ENCODE assay signal across 20 mouse cellular contexts in genomic region chr13:91133334-91133890, GRCm38 (mm10).
DNase-seq lines count a peak whose midpoint lies in the region; ATAC-seq and TF ChIP-seq lines count a peak whose summit lies in the region.
"Had no signal": no experiment of that assay in that cellular context is flagged by ENCODE, and none has a peak within 500 bp of the region (broad histone marks: within the 10 kb centered on the region; RNA-seq: fewer than 3 reads in every experiment).

No protein-coding gene starts in this region.

- H3K4me3 ChIP-seq in limb, embryonic 11.5 days (ENCODE audit: low read depth, low read length) = no peak overlapping the region
- H3K4me3 ChIP-seq in limb, embryonic 10.5 days = no peak overlapping the region
- peak overlapping the region; percentile 26 for H3K4me3 ChIP-seq in bone marrow macrophage, adult 2 months (ENCODE audit: insufficient read depth, low read length)
- H3K4me3 ChIP-seq in left cerebral cortex, adult 2 months = no peak overlapping the region
- H3K4me3 ChIP-seq: hindbrain, embryonic 12.5 days; limb, embryonic 13.5 days; liver, embryonic 13.5 days had no signal

- no peaks in the 10 kb centered on the region for H3K36me3 ChIP-seq in limb, embryonic 11.5 days (ENCODE audit: control insufficient read depth, insufficient read depth, low read length)
- H3K36me3 ChIP-seq in limb, embryonic 10.5 days = no peaks in the 10 kb centered on the region
- H3K36me3 ChIP-seq: hindbrain, embryonic 12.5 days; limb, embryonic 13.5 days; liver, embryonic 13.5 days had no signal

- H3K27ac ChIP-seq in limb, embryonic 11.5 days (replicated peaks; ENCODE audit: low read depth, low read length) = no peak overlapping the region
- H3K27ac ChIP-seq in limb, embryonic 10.5 days = no peak overlapping the region
- no peak overlapping the region for H3K27ac ChIP-seq in bone marrow macrophage, adult 2 months (ENCODE audit: insufficient read depth, low read depth, low read length)
- no peak overlapping the region for H3K27ac ChIP-seq in left cerebral cortex, adult 2 months
- H3K27ac ChIP-seq: hindbrain, embryonic 12.5 days; kidney, postnatal 0 days; limb, embryonic 13.5 days; liver, embryonic 13.5 days had no signal

- H3K9me3 ChIP-seq in limb, embryonic 11.5 days (ENCODE audit: control insufficient read depth, low read length) = no peaks in the 10 kb centered on the region
- no peaks in the 10 kb centered on the region for H3K9me3 ChIP-seq in limb, embryonic 10.5 days (replicated peaks)
- H3K9me3 ChIP-seq: hindbrain, embryonic 12.5 days; limb, embryonic 13.5 days; liver, embryonic 13.5 days had no signal

- WGBS in limb, embryonic 11.5 days = 28% methylated on average over 5 of the region's 5 CpGs
- 59% methylated on average over 5 of the region's 5 CpGs for WGBS in limb, embryonic 10.5 days

- no peak overlapping the region for H3K9ac ChIP-seq in limb, embryonic 11.5 days (ENCODE audit: low read length)
- H3K9ac ChIP-seq: forebrain, postnatal 0 days; hindbrain, embryonic 12.5 days; limb, embryonic 13.5 days; liver, embryonic 13.5 days had no signal

- intact Hi-C loops in left cerebral cortex, adult 2 months (cut with DNase I) = no loop called here

- no peak overlapping the region for H3K4me2 ChIP-seq in limb, embryonic 11.5 days (ENCODE audit: low read depth, severe bottlenecking)
- H3K4me2 ChIP-seq: hindbrain, embryonic 12.5 days; limb, embryonic 13.5 days; liver, embryonic 13.5 days had no signal

- no peak for ATAC-seq in limb, embryonic 11.5 days (ENCODE audit: insufficient number of reproducible peaks, low FRiP score, low TSS enrichment, low read depth)
- peak; percentile 42 for ATAC-seq in inflammation-experienced regulatory T-cells, adult 6 months
- ATAC-seq: forebrain, postnatal 0 days had no signal

- DNase-seq in limb, embryonic 11.5 days (ENCODE audit: low spot score) = peak; percentile 29
- no peak for DNase-seq in limb, embryonic 10.5 days (ENCODE audit: low spot score)
- no peak for DNase-seq in adrenal gland, adult 2 months
- no peak for DNase-seq in left cerebral cortex, adult 2 months (ENCODE audit: extremely low spot score in 1 of 2, low spot score in 2 of 2)
- no peak for DNase-seq in embryo, embryonic 10.5 days (ENCODE audit: low spot score)
- DNase-seq: adrenal gland, postnatal 25 days; cerebellum, adult 11 months; cerebellum, adult 9-11 months; forebrain, postnatal 0 days; gastrocnemius, postnatal 36 days; kidney, adult 2 months; liver, embryonic 13.5 days; lung, adult 2 months; lung, postnatal 14 days; midbrain, embryonic 14.5 days had no signal

- peaks cover 4% of the 10 kb centered on the region; the same call in 1 of the 2 replicates for H3K4me1 ChIP-seq in limb, embryonic 11.5 days (ENCODE audit: control insufficient read depth, insufficient read depth, low read length)
- H3K4me1 ChIP-seq in limb, embryonic 10.5 days = peaks cover 25% of the 10 kb centered on the region
- H3K4me1 ChIP-seq in bone marrow macrophage, adult 2 months (ENCODE audit: control insufficient read depth, insufficient read depth, low read length) = peaks cover 6% of the 10 kb centered on the region
- H3K4me1 ChIP-seq: liver, embryonic 13.5 days had no signal

- no peak for TF ChIP-seq POLR2A in bone marrow macrophage, adult 2 months (IDR thresholded peaks at IDR 0.05; ENCODE audit: borderline replicate concordance, low read depth, low read length)

- H3K27me3 ChIP-seq in limb, embryonic 11.5 days (ENCODE audit: control insufficient read depth, insufficient read depth, low read length) = no peaks in the 10 kb centered on the region
- no peaks in the 10 kb centered on the region for H3K27me3 ChIP-seq in limb, embryonic 10.5 days (ENCODE audit: low read depth, poor library complexity, severe bottlenecking)
- H3K27me3 ChIP-seq: hindbrain, embryonic 12.5 days; limb, embryonic 13.5 days; liver, embryonic 13.5 days had no signal

- TF ChIP-seq CTCF in bone marrow macrophage, adult 2 months (IDR thresholded peaks at IDR 0.05; ENCODE audit: low read depth, low read length) = no peak
- no peak for TF ChIP-seq CTCF in left cerebral cortex, adult 2 months (IDR thresholded peaks at IDR 0.05)
